Mouse (Mus musculus) kidney, adult 2 months (tissue): ENCODE data around the gene Zfp26.

ENCODE experiments used
- CTCF ChIP-seq: fragments of 200-500 bp; conservative IDR thresholded peaks from 2 replicates; pipeline ENCODE4 v1.5.1; 2011; ENCODE audit warnings: low read depth, mild to moderate bottlenecking, control low read depth, low read length, moderate library complexity, mixed read lengths; ENCODE audit not compliant: insufficient read depth, insufficient read length
- POLR2A ChIP-seq: fragments of 200-500 bp; IDR thresholded peaks from one replicate; pipeline ENCODE4 v1.6.1; 2011; ENCODE audit warnings: low read depth, low read length, control low read depth

GRCm38 (mm10) chr9:20383659-20384058 is 76.3 kb downstream of the Zfp26 start:
- TF ChIP-seq POLR2A (no peak), CTCF (no peak)
